Mouse (Mus musculus) retina, postnatal 1 day (tissue): ENCODE results near the gene March6.
A peak's percentile ranks its signal among the peaks of the same experiment; 100 is the strongest.

Source experiments
- DNase-seq: peaks from one replicate; pipeline ENCODE4 v3.0.0-alpha.2; 2012

Gene March6

GRCm38 (mm10) chr15:31542013-31542958 lies 11.4 kb upstream of the March6 start:
- DNase-seq: peak; percentile 58

GRCm38 (mm10) chr15:31540513-31540802 lies 9.6 kb upstream of the March6 start:
- DNase-seq: no peak

GRCm38 (mm10) chr15:31539643-31540512 lies 9.0 kb upstream of the March6 start:
- DNase-seq: no peak

- DNase-seq: no peak
Measured at GRCm38 (mm10) chr15:31538346-31538745, 7.5 kb upstream of the March6 start.

GRCm38 (mm10) chr15:31537706-31538105 lies 6.9 kb upstream of the March6 start:
- DNase-seq: no peak

- DNase-seq: peak; percentile 96
Measured at GRCm38 (mm10) chr15:31536051-31536737, 5.3 kb upstream of the March6 start.

- DNase-seq: peak; percentile 43
Measured at GRCm38 (mm10) chr15:31535259-31535855, 4.5 kb upstream of the March6 start.

GRCm38 (mm10) chr15:31534421-31535258 lies 3.8 kb upstream of the March6 start:
- DNase-seq: peak; percentile 28

- DNase-seq: no peak
Measured at GRCm38 (mm10) chr15:31533529-31533928, 2.7 kb upstream of the March6 start.

- peak; percentile 18 for DNase-seq
Measured at GRCm38 (mm10) chr15:31532331-31533021, 1.6 kb upstream of the March6 start.

- no peak for DNase-seq
Measured at GRCm38 (mm10) chr15:31531446-31532330, 835 bp upstream of the March6 start.

- peak; percentile 61 for DNase-seq
Measured at GRCm38 (mm10) chr15:31529811-31530658, 818 bp downstream of the March6 start.

GRCm38 (mm10) chr15:31529103-31529502 lies 1.8 kb downstream of the March6 start:
- peak; percentile 48 for DNase-seq

- no peak for DNase-seq
Measured at GRCm38 (mm10) chr15:31528477-31528876, 2.4 kb downstream of the March6 start.

- no peak for DNase-seq
Measured at GRCm38 (mm10) chr15:31526463-31526862, 4.4 kb downstream of the March6 start.

- DNase-seq: no peak
Measured at GRCm38 (mm10) chr15:31519000-31519399, 11.9 kb downstream of the March6 start.

GRCm38 (mm10) chr15:31518371-31518770 lies 12.5 kb downstream of the March6 start:
- no peak for DNase-seq

- no peak for DNase-seq
Measured at GRCm38 (mm10) chr15:31517186-31517585, 13.7 kb downstream of the March6 start.

GRCm38 (mm10) chr15:31511795-31512194 lies 19.1 kb downstream of the March6 start:
- no peak for DNase-seq
